Comparison of ENCODE assay signal across 19 mouse cellular contexts in the genomic region with DNA sequence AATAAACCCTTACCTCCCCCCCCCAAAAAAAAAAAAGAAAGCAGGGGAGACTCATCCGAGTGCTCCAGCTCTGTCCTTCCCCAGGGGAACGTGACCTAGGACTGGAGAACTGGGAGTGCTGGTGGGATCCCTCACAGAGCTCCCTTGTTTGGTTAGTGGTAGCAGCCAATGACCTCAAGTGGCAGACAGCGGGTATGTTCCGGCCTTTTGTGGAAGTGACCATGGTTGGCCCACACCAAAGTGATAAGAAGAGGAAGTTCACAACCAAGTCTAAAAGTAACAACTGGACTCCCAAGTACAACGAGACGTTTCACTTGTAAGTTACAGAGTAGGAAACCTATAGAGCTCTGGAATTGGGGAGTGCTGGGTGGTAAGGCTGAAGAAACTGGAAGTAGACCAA.
DNase-seq lines count a peak whose midpoint lies in the region.
"Had no signal": no experiment of that assay in that cellular context is flagged by ENCODE, and none has a peak within 500 bp of the region (broad histone marks: within the 10 kb centered on the region; RNA-seq: fewer than 3 reads in every experiment).

No protein-coding gene starts in this region.

- DNase-seq in layer of hippocampus, adult 11-12 months (ENCODE audit: low spot score): peak; percentile 27
- no peak for DNase-seq in layer of hippocampus, adult 9-10 months (ENCODE audit: low spot score)
- DNase-seq in lung, postnatal 25 days (ENCODE audit: low spot score): peak; percentile 23
- no peak for DNase-seq in lung, postnatal 10 days
- DNase-seq in lung, postnatal 36 days: peak; percentile 27
- DNase-seq in skeletal muscle tissue, adult 2 months (ENCODE audit: low read depth, low spot score): peak; percentile 6
- no peak for DNase-seq in testis, postnatal 14 days (ENCODE audit: low spot score)
- DNase-seq: adrenal gland, postnatal 10 days; cerebellum, adult 2 months; cerebellum, postnatal 36 days; embryo, embryonic 11 days; gastrocnemius, adult 2 months; heart, postnatal 36 days; kidney, adult 18-20 months; layer of hippocampus, postnatal 36 days; liver, embryonic 13.5 days; right cerebral cortex, postnatal 14 days; thymus, adult 18-20 months; thymus, postnatal 36 days had no signal

Comparison
In these comparisons a context has a peak if more than half of its experiments do, and no peak if none do; other contexts are left out.
1. DNase-seq: peak in layer of hippocampus, adult 11-12 months (single experiment), lung, postnatal 25 days (single experiment), lung, postnatal 36 days (single experiment) and skeletal muscle tissue, adult 2 months (single experiment); none in layer of hippocampus, adult 9-10 months (single experiment), lung, postnatal 10 days (single experiment) and testis, postnatal 14 days (single experiment).